Mouse (Mus musculus) kidney, adult 10 weeks (tissue): Measurements from ENCODE around the gene Rab3gap2. TPM values are rescaled to one million over a fixed set of nuclear protein-coding genes. Genes with fewer than 3 reads are reported as not detected.

Source experiments
- polyA plus RNA-seq: library from polyadenylated mRNA; stranded (reverse); fragments of 350-450 nt; fragmentation: Illumina TruSeq; extraction: RNeasy Lipid Tissue Mini Kit (QIAGEN cat#74804); gene quantifications from one replicate; pipeline ENCODE4 v1.2.3, GENCODE M21; 2014; ENCODE audit warnings: low read depth, low replicate concordance

The Rab3gap2 gene
- polyA plus RNA-seq = 11.3 TPM

DNA sequence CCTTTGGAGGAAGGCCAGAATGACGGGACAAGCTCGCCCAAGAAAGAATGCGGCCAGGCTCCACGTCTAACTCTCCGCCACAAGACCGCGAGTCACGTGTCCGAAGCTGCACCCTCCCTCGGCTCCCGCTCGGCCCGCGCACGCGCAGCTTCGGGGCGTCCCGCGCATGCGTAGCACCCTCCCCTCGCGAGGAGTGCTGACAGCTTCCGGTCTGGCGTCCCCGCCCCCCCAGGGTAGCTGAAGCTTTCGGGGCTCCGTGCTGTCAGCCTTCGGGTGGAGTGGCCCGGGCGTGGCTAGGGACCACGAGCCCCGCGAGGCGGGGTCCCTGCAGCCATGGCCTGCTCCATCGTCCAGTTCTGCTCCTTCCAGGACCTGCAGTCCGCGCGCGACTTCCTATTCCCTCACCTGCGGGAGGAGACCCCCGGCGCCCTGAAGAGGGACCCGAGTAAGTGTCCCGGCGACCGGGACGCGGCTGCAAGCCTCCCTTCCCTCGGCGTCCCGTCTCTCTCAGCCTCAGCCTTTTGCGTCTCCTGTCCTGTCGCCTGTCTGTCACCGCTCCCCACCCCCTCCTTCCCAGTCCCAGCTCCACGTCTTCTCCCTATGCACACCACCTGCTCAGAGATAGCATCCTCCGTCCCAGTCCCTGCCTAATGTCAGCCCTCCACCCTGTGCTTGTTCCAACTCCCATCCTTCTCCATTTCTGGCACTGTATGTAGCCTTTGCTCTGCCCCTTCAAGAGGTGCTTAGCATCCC, at the start of gene Rab3gap2:
TSS of gene Rab3gap2 (plus strand) at position 209 of the 753 bp plus-strand sequence.

GRCm38 (mm10) chr1:185328721-185329610, 125.0 kb downstream of the Rab3gap2 start, which contains the start of gene Iars2:
Gene Iars2 (minus strand): TSS chr1:185329396.

DNA sequence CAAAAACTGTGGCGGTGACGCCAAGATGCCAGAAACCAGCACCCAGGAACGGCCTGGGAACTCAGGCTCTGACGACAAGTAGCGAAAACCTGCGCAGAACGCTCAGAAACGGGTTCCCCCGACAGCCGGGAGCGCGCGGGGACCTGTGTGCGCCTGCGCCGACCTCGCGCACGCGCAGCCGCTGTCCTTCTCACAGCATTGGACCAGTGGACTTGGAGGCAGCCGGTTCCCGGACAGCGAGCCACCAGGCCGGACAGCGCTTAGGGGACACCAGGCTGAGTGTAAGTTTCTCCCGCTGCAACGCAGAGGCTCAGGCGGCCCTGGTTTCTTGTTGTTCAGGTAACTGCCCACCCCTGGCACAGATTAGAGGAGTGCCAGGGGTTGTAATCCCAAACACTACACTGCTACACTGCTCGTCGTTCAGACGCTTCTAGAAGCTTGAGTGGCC, 128.1 kb downstream of the Rab3gap2 start, which contains the start of gene Bpnt1:
TSS of gene Bpnt1 (plus strand) at position 167 of the 448 bp plus-strand sequence.

Other genes with a start within 250 kb of the Rab3gap2 start
- 8.0 TPM for gene Mark1, start 204.5 kb upstream of the Rab3gap2 start, polyA plus RNA-seq
- gene Iars2, start 125.3 kb downstream of the Rab3gap2 start, polyA plus RNA-seq = 37.4 TPM
- 411 TPM for gene Bpnt1, start 128.0 kb downstream of the Rab3gap2 start, polyA plus RNA-seq
- gene Eprs, start 158.9 kb downstream of the Rab3gap2 start, polyA plus RNA-seq = 59.7 TPM